Mouse (Mus musculus) bone marrow, adult 2 months (tissue): ENCODE data around the gene Nmd3.

Experiments
- CTCF ChIP-seq: fragments of 200-500 bp; IDR thresholded peaks from 2 replicates; pipeline ENCODE4 v1.5.1; 2011; ENCODE audit warnings: low read length, control low read depth; ENCODE audit not compliant: control insufficient read depth, insufficient read depth
- POLR2A ChIP-seq: fragments of 200-500 bp; IDR thresholded peaks from 2 replicates; pipeline ENCODE4 v1.6.1; 2011; ENCODE audit warnings: low read depth, mild to moderate bottlenecking, control low read depth, low read length, borderline replicate concordance; ENCODE audit not compliant: control insufficient read depth

GRCm38 (mm10) chr3:69779246-69779796 is 57.5 kb downstream of the Nmd3 start:
- TF ChIP-seq POLR2A, result no peak
- no peak for TF ChIP-seq CTCF
